Mouse (Mus musculus): ENCODE data around the gene Mcam. TPM values are rescaled to one million over a fixed set of nuclear protein-coding genes. Genes with fewer than 3 reads are reported as not detected.

Gene Mcam
- polyA plus RNA-seq, 1 experiment from 2014 or later: 12.9 TPM

GRCm38 (mm10) chr9:44178389-44178788 is 44.1 kb downstream of the Mcam start:
- 90% methylated on average over 14 of the region's 14 CpGs for WGBS
- Histone ChIP-seq H3K9ac (replicated peaks; ENCODE audit: low read depth, low read length) (no peak overlapping the region), H3K4me1 (replicated peaks; ENCODE audit: control insufficient read depth, insufficient read depth, low read length) (no peaks in the 10 kb centered on the region), H3K27me3 (replicated peaks; ENCODE audit: control insufficient read depth, insufficient read depth, low read length) (no peaks in the 10 kb centered on the region), H3K4me2 (ENCODE audit: low read length) (no peak overlapping the region), H3K27ac (ENCODE audit: low read length) (no peak overlapping the region), H3K4me3 (replicated peaks; ENCODE audit: low read length) (no peak overlapping the region), H3K36me3 (ENCODE audit: control insufficient read depth, insufficient read depth) (no peaks in the 10 kb centered on the region), H3K9me3 (ENCODE audit: control insufficient read depth, low read length) (no peaks in the 10 kb centered on the region)
- ATAC-seq: no peak

GRCm38 (mm10) chr9:44178811-44179210 is 44.5 kb downstream of the Mcam start:
- no peak for ATAC-seq
- Histone ChIP-seq H3K4me2 (ENCODE audit: low read length) (no peak overlapping the region), H3K27me3 (replicated peaks; ENCODE audit: control insufficient read depth, insufficient read depth, low read length) (no peaks in the 10 kb centered on the region), H3K36me3 (ENCODE audit: control insufficient read depth, insufficient read depth) (no peaks in the 10 kb centered on the region), H3K4me1 (replicated peaks; ENCODE audit: control insufficient read depth, insufficient read depth, low read length) (no peaks in the 10 kb centered on the region), H3K9me3 (ENCODE audit: control insufficient read depth, low read length) (no peaks in the 10 kb centered on the region), H3K9ac (replicated peaks; ENCODE audit: low read depth, low read length) (no peak overlapping the region), H3K4me3 (replicated peaks; ENCODE audit: low read length) (no peak overlapping the region), H3K27ac (ENCODE audit: low read length) (no peak overlapping the region)
- 98% methylated on average over 12 of the region's 12 CpGs for WGBS

- ATAC-seq: no peak
- 90% methylated on average over 5 of the region's 5 CpGs for WGBS
- H3K36me3 ChIP-seq (ENCODE audit: control insufficient read depth, insufficient read depth): no peaks in the 10 kb centered on the region
These were observed 47.3 kb downstream of the Mcam start for GRCm38 (mm10) chr9:44181537-44181936.

GRCm38 (mm10) chr9:44182260-44182659 is 48.0 kb downstream of the Mcam start:
- H3K9me3 ChIP-seq (ENCODE audit: control insufficient read depth, low read length): no peaks in the 10 kb centered on the region
- no peaks in the 10 kb centered on the region; the same call in 1 of the 2 replicates for H3K4me1 ChIP-seq (replicated peaks; ENCODE audit: control insufficient read depth, insufficient read depth, low read length)
- H3K4me3 ChIP-seq (replicated peaks; ENCODE audit: low read length): no peak overlapping the region
- H3K36me3 ChIP-seq (ENCODE audit: control insufficient read depth, insufficient read depth): no peaks in the 10 kb centered on the region
- no peak overlapping the region for H3K4me2 ChIP-seq (ENCODE audit: low read length)
- H3K27ac ChIP-seq (ENCODE audit: low read length): no peak overlapping the region
- no peak for ATAC-seq
- no peaks in the 10 kb centered on the region for H3K27me3 ChIP-seq (replicated peaks; ENCODE audit: control insufficient read depth, insufficient read depth, low read length)
- H3K9ac ChIP-seq (replicated peaks; ENCODE audit: low read depth, low read length): no peak overlapping the region
- WGBS: 96% methylated on average over 3 of the region's 3 CpGs

More at GRCm38 (mm10) chr9:44181537-44181936, 47.3 kb downstream of the Mcam start:
- H3K9me3 ChIP-seq (ENCODE audit: control insufficient read depth, low read length): no peaks in the 10 kb centered on the region
- H3K4me1 ChIP-seq (replicated peaks; ENCODE audit: control insufficient read depth, insufficient read depth, low read length): no peaks in the 10 kb centered on the region
- no peaks in the 10 kb centered on the region for H3K27me3 ChIP-seq (replicated peaks; ENCODE audit: control insufficient read depth, insufficient read depth, low read length)
- no peak overlapping the region for H3K9ac ChIP-seq (replicated peaks; ENCODE audit: low read depth, low read length)
- no peak overlapping the region for H3K4me3 ChIP-seq (replicated peaks; ENCODE audit: low read length)
- H3K27ac ChIP-seq (ENCODE audit: low read length): no peak overlapping the region
- no peak overlapping the region for H3K4me2 ChIP-seq (ENCODE audit: low read length)

GRCm38 (mm10) chr9:44188223-44188622 is 54.0 kb downstream of the Mcam start:
- peak overlapping the region; percentile 23; the same call in 1 of the 2 replicates for H3K27ac ChIP-seq (ENCODE audit: low read length)
- H3K4me2 ChIP-seq (ENCODE audit: low read length): peak overlapping the region; percentile 32; the same call in 1 of the 2 replicates
- no peaks in the 10 kb centered on the region for H3K36me3 ChIP-seq (ENCODE audit: control insufficient read depth, insufficient read depth)
- H3K9ac ChIP-seq (replicated peaks; ENCODE audit: low read depth, low read length): no peak overlapping the region
- no peak overlapping the region for H3K4me3 ChIP-seq (replicated peaks; ENCODE audit: low read length)
- 15% methylated on average over 12 of the region's 12 CpGs for WGBS
- H3K4me1 ChIP-seq (replicated peaks; ENCODE audit: control insufficient read depth, insufficient read depth, low read length): peaks cover 11% of the 10 kb centered on the region
- no peaks in the 10 kb centered on the region for H3K9me3 ChIP-seq (ENCODE audit: control insufficient read depth, low read length)
- peak; percentile 80 for ATAC-seq
- no peaks in the 10 kb centered on the region for H3K27me3 ChIP-seq (replicated peaks; ENCODE audit: control insufficient read depth, insufficient read depth, low read length)

GRCm38 (mm10) chr9:44191166-44191565 is 56.9 kb downstream of the Mcam start:
- H3K9me3 ChIP-seq (ENCODE audit: control insufficient read depth, low read length): no peaks in the 10 kb centered on the region
- no peaks in the 10 kb centered on the region for H3K27me3 ChIP-seq (replicated peaks; ENCODE audit: control insufficient read depth, insufficient read depth, low read length)
- WGBS: 64% methylated on average over 3 of the region's 3 CpGs
- no peaks in the 10 kb centered on the region for H3K36me3 ChIP-seq (ENCODE audit: control insufficient read depth, insufficient read depth)
- H3K4me1 ChIP-seq (replicated peaks; ENCODE audit: control insufficient read depth, insufficient read depth, low read length): peaks cover 11% of the 10 kb centered on the region
- ATAC-seq: no peak
- no peak overlapping the region for H3K9ac ChIP-seq (replicated peaks; ENCODE audit: low read depth, low read length)
- H3K4me2 ChIP-seq (ENCODE audit: low read length): no peak overlapping the region
- H3K4me3 ChIP-seq (replicated peaks; ENCODE audit: low read length): no peak overlapping the region
- H3K27ac ChIP-seq (ENCODE audit: low read length): no peak overlapping the region

- Histone ChIP-seq H3K9ac (replicated peaks; ENCODE audit: low read depth, low read length) (no peak overlapping the region), H3K4me1 (replicated peaks; ENCODE audit: control insufficient read depth, insufficient read depth, low read length) (peaks cover 11% of the 10 kb centered on the region), H3K36me3 (ENCODE audit: control insufficient read depth, insufficient read depth) (no peaks in the 10 kb centered on the region), H3K4me3 (replicated peaks; ENCODE audit: low read length) (no peak overlapping the region), H3K27me3 (replicated peaks; ENCODE audit: control insufficient read depth, insufficient read depth, low read length) (no peaks in the 10 kb centered on the region), H3K27ac (ENCODE audit: low read length) (no peak overlapping the region), H3K9me3 (ENCODE audit: control insufficient read depth, low read length) (no peaks in the 10 kb centered on the region), H3K4me2 (ENCODE audit: low read length) (no peak overlapping the region)
- WGBS: 93% methylated on average over 3 of the region's 3 CpGs
- no peak for ATAC-seq
These were observed 58.0 kb downstream of the Mcam start for GRCm38 (mm10) chr9:44192312-44192711.

Other genes with a start within 250 kb of the Mcam start
- 4.7 and 5.4 TPM in 2 replicates for gene Thy1, start 91.1 kb upstream of the Mcam start, polyA plus RNA-seq (2015; fragmentation: Nextera tagmentation; extraction: Ambion mirVana)
- 13.6 and 13.7 TPM in 2 replicates for gene Usp2, start 67.4 kb upstream of the Mcam start, polyA plus RNA-seq (2015; fragmentation: Nextera tagmentation; extraction: Ambion mirVana)
- gene Mfrp, start 32.7 kb upstream of the Mcam start, polyA plus RNA-seq (2015; fragmentation: Nextera tagmentation; extraction: Ambion mirVana): 0.12 TPM in 1 of 2 replicates, not detected in the other
- 2.3 and 2.7 TPM in 2 replicates for gene C1qtnf5, start 27.2 kb upstream of the Mcam start, polyA plus RNA-seq (2015; fragmentation: Nextera tagmentation; extraction: Ambion mirVana)
- gene Gm49380, start 21.0 kb upstream of the Mcam start, polyA plus RNA-seq (2015; fragmentation: Nextera tagmentation; extraction: Ambion mirVana): 0.15 and 0.16 TPM in 2 replicates
- gene Rnf26, start 21.0 kb upstream of the Mcam start, polyA plus RNA-seq (2015; fragmentation: Nextera tagmentation; extraction: Ambion mirVana): 33.4 and 43.2 TPM in 2 replicates
- gene Cbl, start 99.6 kb downstream of the Mcam start, polyA plus RNA-seq (2015; fragmentation: Nextera tagmentation; extraction: Ambion mirVana): 26.3 and 27.1 TPM in 2 replicates
- gene Ccdc153, start 106.2 kb downstream of the Mcam start, polyA plus RNA-seq (2015; fragmentation: Nextera tagmentation; extraction: Ambion mirVana): 0.48 TPM in 1 of 2 replicates, not detected in the other
- 0.53 and 0.73 TPM in 2 replicates for gene Pdzd3, start 117.0 kb downstream of the Mcam start, polyA plus RNA-seq (2015; fragmentation: Nextera tagmentation; extraction: Ambion mirVana)
- 4.3 and 5.2 TPM in 2 replicates for gene Nlrx1, start 134.1 kb downstream of the Mcam start, polyA plus RNA-seq (2015; fragmentation: Nextera tagmentation; extraction: Ambion mirVana)
- gene Abcg4, start 154.1 kb downstream of the Mcam start, polyA plus RNA-seq (2015; fragmentation: Nextera tagmentation; extraction: Ambion mirVana): 16.9 and 21.8 TPM in 2 replicates
- gene Hinfp, start 171.2 kb downstream of the Mcam start, polyA plus RNA-seq (2015; fragmentation: Nextera tagmentation; extraction: Ambion mirVana): 34.1 and 35.6 TPM in 2 replicates
- gene C2cd2l, start 185.8 kb downstream of the Mcam start, polyA plus RNA-seq (2015; fragmentation: Nextera tagmentation; extraction: Ambion mirVana): 29.0 and 31.4 TPM in 2 replicates
- 35.2 and 35.7 TPM in 2 replicates for gene Dpagt1, start 191.6 kb downstream of the Mcam start, polyA plus RNA-seq (2015; fragmentation: Nextera tagmentation; extraction: Ambion mirVana)
- 182 and 199 TPM in 2 replicates for gene H2afx, start 200.2 kb downstream of the Mcam start, polyA plus RNA-seq (2015; fragmentation: Nextera tagmentation; extraction: Ambion mirVana)
- 64.3 and 64.7 TPM in 2 replicates for gene Hmbs, start 209.8 kb downstream of the Mcam start, polyA plus RNA-seq (2015; fragmentation: Nextera tagmentation; extraction: Ambion mirVana)
- gene Vps11, start 227.2 kb downstream of the Mcam start, polyA plus RNA-seq (2015; fragmentation: Nextera tagmentation; extraction: Ambion mirVana): 46.5 and 47.0 TPM in 2 replicates
- 26.3 and 27.2 TPM in 2 replicates for gene Hyou1, start 245.0 kb downstream of the Mcam start, polyA plus RNA-seq (2015; fragmentation: Nextera tagmentation; extraction: Ambion mirVana)

All from forebrain, embryonic 16.5 days (tissue).